8 mouse cellular contexts compared by ENCODE assay signal in the genomic region with DNA sequence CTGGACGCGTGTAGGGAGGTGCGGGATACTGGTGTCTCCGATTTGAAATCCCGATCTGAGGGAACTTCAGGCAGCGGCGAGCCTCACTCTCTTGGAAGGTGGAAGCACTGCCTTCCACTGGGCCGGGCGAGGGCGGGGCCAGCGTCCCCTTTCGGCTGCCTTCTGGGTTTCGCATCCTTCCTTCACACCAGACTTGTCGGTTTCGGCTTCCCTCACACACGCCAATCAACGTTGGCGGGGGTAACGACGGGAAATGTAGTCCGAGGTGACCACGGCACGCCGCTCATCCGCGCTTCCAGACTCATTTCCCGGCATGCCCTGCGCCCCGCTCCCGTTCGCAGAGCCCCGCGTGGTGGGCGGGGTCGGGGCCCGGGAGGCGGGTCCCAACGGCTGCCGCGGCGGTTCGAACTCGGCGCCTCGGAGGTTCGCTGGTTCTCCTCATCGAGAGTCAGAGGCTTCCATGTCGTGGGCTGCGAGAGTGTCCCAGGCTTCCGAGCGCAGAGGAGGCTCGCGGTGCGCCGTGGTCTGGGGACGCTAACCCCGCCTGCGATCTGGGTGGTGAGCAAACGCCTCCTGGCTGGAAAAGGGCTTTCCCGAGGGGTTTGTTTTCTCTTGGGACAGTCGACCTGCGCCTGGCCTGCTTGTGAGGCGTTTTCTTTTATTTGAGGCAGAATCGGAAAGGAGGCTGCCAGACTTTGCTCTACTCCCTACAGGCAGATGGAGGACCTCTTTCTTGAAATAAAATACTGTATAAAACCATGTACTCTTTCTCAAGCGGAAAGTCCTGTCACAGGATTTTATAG. TPM values are rescaled to one million over a fixed set of nuclear protein-coding genes. Genes with fewer than 3 reads are reported as not detected.
DNase-seq lines count a peak whose midpoint lies in the region; ATAC-seq and TF ChIP-seq lines count a peak whose summit lies in the region.

A gene (minus strand): TSS at position 180 of the 803 bp plus-strand sequence.
A gene (plus strand): TSS at position 435 of the 803 bp plus-strand sequence.

- H3K27ac ChIP-seq in forebrain, embryonic 10.5 days: peak within 1 kb of the TSS; percentile 90
- peak within 1 kb of the TSS; percentile 88 for H3K27ac ChIP-seq in heart, embryonic 15.5 days
- peak within 1 kb of the TSS; percentile 85 for H3K27ac ChIP-seq in liver, embryonic 14.5 days
- peak within 1 kb of the TSS; percentile 71 for H3K27ac ChIP-seq in neural tube, embryonic 11.5 days (ENCODE audit: low read depth, low read length)
- peak within 1 kb of the TSS; percentile 98 for H3K27ac ChIP-seq in stomach, postnatal 0 days (replicated peaks)

- H3K4me2 ChIP-seq in heart, embryonic 15.5 days: peak within 1 kb of the TSS; percentile 84
- H3K4me2 ChIP-seq in liver, embryonic 14.5 days (ENCODE audit: low read depth): peak within 1 kb of the TSS; percentile 99
- peak within 1 kb of the TSS; percentile 65 for H3K4me2 ChIP-seq in neural tube, embryonic 11.5 days (ENCODE audit: low read depth)
- H3K4me2 ChIP-seq in stomach, postnatal 0 days (replicated peaks; ENCODE audit: low read depth): peak within 1 kb of the TSS; percentile 87

- whole genome bisulfite sequencing in forebrain, embryonic 10.5 days: under 1% methylated on average over 65 of the region's 65 CpGs
- under 1% methylated on average over 65 of the region's 65 CpGs for WGBS in heart, embryonic 15.5 days
- under 1% methylated on average over 65 of the region's 65 CpGs for WGBS in liver, embryonic 14.5 days (ENCODE audit: insufficient replicate concordance)
- under 1% methylated on average over 65 of the region's 65 CpGs for WGBS in neural tube, embryonic 11.5 days
- WGBS in stomach, postnatal 0 days: under 1% methylated on average over 62 of the region's 65 CpGs

- TF ChIP-seq CTCF in liver, embryonic 14.5 days (IDR thresholded peaks at IDR 0.05; ENCODE audit: low read depth): peak; percentile 73
- peak; percentile 70 for TF ChIP-seq CTCF in stomach, postnatal 0 days (IDR thresholded peaks at IDR 0.05; ENCODE audit: low read depth)

- H3K36me3 ChIP-seq in forebrain, embryonic 10.5 days (replicated peaks): peaks cover 20% of the 10 kb centered on the region
- H3K36me3 ChIP-seq in heart, embryonic 15.5 days: peaks cover 16% of the 10 kb centered on the region; the same call in 1 of the 2 replicates
- H3K36me3 ChIP-seq in liver, embryonic 14.5 days (replicated peaks; ENCODE audit: control insufficient read depth, insufficient read depth, low read depth): peaks cover 6% of the 10 kb centered on the region
- no peaks in the 10 kb centered on the region for H3K36me3 ChIP-seq in neural tube, embryonic 11.5 days (ENCODE audit: control insufficient read depth, insufficient read depth, low read length)
- H3K36me3 ChIP-seq in stomach, postnatal 0 days (ENCODE audit: control insufficient read depth, insufficient read depth, low read length): no peaks in the 10 kb centered on the region

- ATAC-seq in heart, embryonic 15.5 days (replicated peaks; ENCODE audit: insufficient number of reproducible peaks, insufficient read depth, low FRiP score, low read depth): peak; percentile 99
- peak; percentile 99 for ATAC-seq in liver, embryonic 14.5 days (ENCODE audit: insufficient read depth)
- ATAC-seq in neural tube, embryonic 11.5 days (ENCODE audit: insufficient read depth, low FRiP score, low TSS enrichment): peak; percentile 97
- ATAC-seq in stomach, postnatal 0 days (ENCODE audit: low FRiP score, low TSS enrichment): peak; percentile 100

- DNase-seq in CD8-positive naive resting alpha-beta T cell, adult 2 months (ENCODE audit: low read depth in 2 of 2, low spot score in 2 of 2): peak; percentile 93
- DNase-seq in c-Kit-positive CD71-negative TER-119-negative erythroid progenitor cells, embryonic 14.5 days (ENCODE audit: low read depth): peak; percentile 97
- DNase-seq in forebrain, embryonic 10.5 days (ENCODE audit: extremely low spot score, low spot score): peak; percentile 97
- peak; percentile 98 to 99 for DNase-seq in kidney, postnatal 25 days
- peak; percentile 98 to 99 (median 98) for DNase-seq in liver, embryonic 14.5 days (ENCODE audit: low read depth in 3 of 3, low spot score in 3 of 3)
- peak; percentile 98 for DNase-seq in neural tube, embryonic 11.5 days (ENCODE audit: low spot score)
- DNase-seq in stomach, postnatal 0 days (ENCODE audit: low spot score): peak; percentile 98

- peak within 1 kb of the TSS; percentile 80 for H3K9ac ChIP-seq in heart, embryonic 15.5 days
- H3K9ac ChIP-seq in liver, embryonic 14.5 days (replicated peaks): peak within 1 kb of the TSS; percentile 94
- peak within 1 kb of the TSS; percentile 80 for H3K9ac ChIP-seq in neural tube, embryonic 11.5 days (ENCODE audit: low read length)
- H3K9ac ChIP-seq in stomach, postnatal 0 days (ENCODE audit: low read length): peak within 1 kb of the TSS; percentile 88

- 0 out of 2 replicates have a peak, but pooled peaks have one; percentile 21 for TF ChIP-seq EP300 in liver, embryonic 14.5 days (IDR thresholded peaks at IDR 0.05; ENCODE audit: low read depth)
- TF ChIP-seq EP300 in stomach, postnatal 0 days (optimal IDR thresholded peaks at IDR 0.05): no peak

- H3K4me3 ChIP-seq in forebrain, embryonic 10.5 days: peak within 1 kb of the TSS; percentile 82
- peak within 1 kb of the TSS; percentile 70 for H3K4me3 ChIP-seq in heart, embryonic 15.5 days
- peak within 1 kb of the TSS; percentile 78 to 81 for H3K4me3 ChIP-seq in liver, embryonic 14.5 days (ENCODE audit: insufficient read depth in 1 of 2, low read depth in 2 of 2, low read length in 2 of 2)
- peak within 1 kb of the TSS; percentile 72 for H3K4me3 ChIP-seq in neural tube, embryonic 11.5 days (ENCODE audit: low read depth, low read length)
- peak within 1 kb of the TSS; percentile 80 for H3K4me3 ChIP-seq in stomach, postnatal 0 days (ENCODE audit: low read depth, low read length)

- H3K4me1 ChIP-seq in forebrain, embryonic 10.5 days: peaks cover 17% of the 10 kb centered on the region
- peaks cover 9% of the 10 kb centered on the region; the same call in 1 of the 2 replicates for H3K4me1 ChIP-seq in heart, embryonic 15.5 days (replicated peaks)
- peaks cover 3% of the 10 kb centered on the region in 2 experiments; a peak in 1 of 4 replicates for H3K4me1 ChIP-seq in liver, embryonic 14.5 days (replicated peaks; ENCODE audit: control insufficient read depth in 2 of 2, insufficient read depth in 2 of 2, low read length in 1 of 2)
- no peaks in the 10 kb centered on the region for H3K4me1 ChIP-seq in neural tube, embryonic 11.5 days (ENCODE audit: control insufficient read depth, insufficient read depth, low read length)
- no peaks in the 10 kb centered on the region for H3K4me1 ChIP-seq in stomach, postnatal 0 days (replicated peaks; ENCODE audit: control insufficient read depth, insufficient read depth)

- H3K27me3 ChIP-seq in forebrain, embryonic 10.5 days (ENCODE audit: poor library complexity, severe bottlenecking): no peaks in the 10 kb centered on the region
- no peaks in the 10 kb centered on the region for H3K27me3 ChIP-seq in heart, embryonic 15.5 days
- H3K27me3 ChIP-seq in liver, embryonic 14.5 days (ENCODE audit: control insufficient read depth, insufficient read depth, low read length): no peaks in the 10 kb centered on the region
- H3K27me3 ChIP-seq in neural tube, embryonic 11.5 days (ENCODE audit: control insufficient read depth, insufficient read depth, low read length): no peaks in the 10 kb centered on the region
- no peaks in the 10 kb centered on the region for H3K27me3 ChIP-seq in stomach, postnatal 0 days (ENCODE audit: control insufficient read depth, insufficient read depth, low read length)

- H3K9me3 ChIP-seq in forebrain, embryonic 10.5 days: no peaks in the 10 kb centered on the region
- H3K9me3 ChIP-seq in heart, embryonic 15.5 days (replicated peaks): no peaks in the 10 kb centered on the region
- H3K9me3 ChIP-seq in liver, embryonic 14.5 days (ENCODE audit: control insufficient read depth, low read length): no peaks in the 10 kb centered on the region
- no peaks in the 10 kb centered on the region for H3K9me3 ChIP-seq in neural tube, embryonic 11.5 days (ENCODE audit: control insufficient read depth, low read length)
- H3K9me3 ChIP-seq in stomach, postnatal 0 days (ENCODE audit: control insufficient read depth, low read length): no peaks in the 10 kb centered on the region

RNA-seq across cellular contexts. Expression of the first gene that starts in this region (rescaled TPM):
- 30.6 and 38.4 TPM in 2 replicates for polyA plus RNA-seq in forebrain, embryonic 10.5 days (2016; fragmentation: Nextera tagmentation; extraction: Ambion mirVana)
- 27.3 and 36.6 TPM in 2 replicates for polyA plus RNA-seq in heart, embryonic 15.5 days (2015; fragmentation: Nextera tagmentation; extraction: Ambion mirVana)
- 3.6 and 8.3 TPM in 2 replicates for polyA plus RNA-seq in liver, embryonic 14.5 days (2012; rRNA removed)
- 13.7 and 15.8 TPM in 2 replicates for polyA plus RNA-seq in liver, embryonic 14.5 days (2014; fragmentation: Nextera tagmentation; extraction: Ambion mirVana)
- polyA plus RNA-seq in neural tube, embryonic 11.5 days (2014; fragmentation: Nextera tagmentation; extraction: Ambion mirVana): 21.3 and 26.8 TPM in 2 replicates
- polyA plus RNA-seq in stomach, postnatal 0 days (2015; fragmentation: Nextera tagmentation; extraction: Ambion mirVana): 51.6 and 58.5 TPM in 2 replicates

RNA-seq across cellular contexts. Expression of the second gene that starts in this region (rescaled TPM):
- polyA plus RNA-seq in forebrain, embryonic 10.5 days (2016; fragmentation: Nextera tagmentation; extraction: Ambion mirVana): 14.3 and 15.8 TPM in 2 replicates
- polyA plus RNA-seq in heart, embryonic 15.5 days (2015; fragmentation: Nextera tagmentation; extraction: Ambion mirVana): 4.4 and 7.4 TPM in 2 replicates
- 0.44 and 1.3 TPM in 2 replicates for polyA plus RNA-seq in liver, embryonic 14.5 days (2012; rRNA removed)
- polyA plus RNA-seq in liver, embryonic 14.5 days (2014; fragmentation: Nextera tagmentation; extraction: Ambion mirVana): 4.8 and 4.9 TPM in 2 replicates
- polyA plus RNA-seq in neural tube, embryonic 11.5 days (2014; fragmentation: Nextera tagmentation; extraction: Ambion mirVana): 6.3 and 7.3 TPM in 2 replicates
- polyA plus RNA-seq in stomach, postnatal 0 days (2015; fragmentation: Nextera tagmentation; extraction: Ambion mirVana): 2.5 and 2.7 TPM in 2 replicates

Comparison
In these comparisons a context has a peak if more than half of its experiments do, and no peak if none do; other contexts are left out.
1. Peak in every context shown above with its lines: DNase-seq, ATAC-seq, H3K4me3 ChIP-seq and H3K27ac ChIP-seq.